Mouse (Mus musculus): ENCODE results near the gene Rbms3.
A peak's percentile ranks its signal among the peaks of the same experiment; 100 is the strongest.

The Rbms3 gene

GRCm38 (mm10) chr9:116903304-116903993 is 726.3 kb downstream of the Rbms3 start:
- no peak for DNase-seq (ENCODE audit: low spot score)

GRCm38 (mm10) chr9:116899403-116899802 is 730.3 kb downstream of the Rbms3 start:
- DNase-seq (ENCODE audit: low spot score): no peak

GRCm38 (mm10) chr9:116886973-116887680 is 742.6 kb downstream of the Rbms3 start:
- DNase-seq (ENCODE audit: low spot score): no peak

- DNase-seq (ENCODE audit: low spot score): no peak
These were observed 744.1 kb downstream of the Rbms3 start for GRCm38 (mm10) chr9:116885617-116886016.

- peak; percentile 55 for DNase-seq (ENCODE audit: low spot score)
These were observed 749.2 kb downstream of the Rbms3 start for GRCm38 (mm10) chr9:116880503-116880902.

GRCm38 (mm10) chr9:116879600-116880457 is 749.9 kb downstream of the Rbms3 start:
- no peak for DNase-seq (ENCODE audit: low spot score)

GRCm38 (mm10) chr9:116876786-116877185 is 752.9 kb downstream of the Rbms3 start:
- peak; percentile 16 for DNase-seq (ENCODE audit: low spot score)

- DNase-seq (ENCODE audit: low spot score): no peak
These were observed 755.8 kb downstream of the Rbms3 start for GRCm38 (mm10) chr9:116873976-116874320.

- DNase-seq (ENCODE audit: low spot score): peak; percentile 56
These were observed 756.4 kb downstream of the Rbms3 start for GRCm38 (mm10) chr9:116873033-116873975.

GRCm38 (mm10) chr9:116872346-116872745 is 757.4 kb downstream of the Rbms3 start:
- no peak for DNase-seq (ENCODE audit: low spot score)

GRCm38 (mm10) chr9:116871576-116871975 is 758.1 kb downstream of the Rbms3 start:
- peak; percentile 23 for DNase-seq (ENCODE audit: low spot score)

GRCm38 (mm10) chr9:116866060-116866459 is 763.7 kb downstream of the Rbms3 start:
- no peak for DNase-seq (ENCODE audit: low spot score)

GRCm38 (mm10) chr9:116863626-116864025 is 766.1 kb downstream of the Rbms3 start:
- no peak for DNase-seq (ENCODE audit: low spot score)

- no peak for DNase-seq (ENCODE audit: low spot score)
These were observed 767.4 kb downstream of the Rbms3 start for GRCm38 (mm10) chr9:116862341-116862740.

- no peak for DNase-seq (ENCODE audit: low spot score)
These were observed 771.7 kb downstream of the Rbms3 start for GRCm38 (mm10) chr9:116857861-116858595.

GRCm38 (mm10) chr9:116857151-116857550 is 772.6 kb downstream of the Rbms3 start:
- no peak for DNase-seq (ENCODE audit: low spot score)

- DNase-seq (ENCODE audit: low spot score): no peak
These were observed 774.0 kb downstream of the Rbms3 start for GRCm38 (mm10) chr9:116855744-116856143.

GRCm38 (mm10) chr9:116848905-116849304 is 780.8 kb downstream of the Rbms3 start:
- DNase-seq (ENCODE audit: low spot score): no peak

- DNase-seq (ENCODE audit: low spot score): peak; percentile 26
These were observed 781.5 kb downstream of the Rbms3 start for GRCm38 (mm10) chr9:116848166-116848565.

GRCm38 (mm10) chr9:116847241-116848135 is 782.2 kb downstream of the Rbms3 start:
- peak; percentile 78 for DNase-seq (ENCODE audit: low spot score)
